Mouse (Mus musculus): ENCODE measurements around the gene Fam227a.

GRCm38 (mm10) chr15:79689662-79690425 lies 31.1 kb upstream of the Fam227a start:
- TF ChIP-seq NELFE (IDR thresholded peaks at IDR 0.05; ENCODE audit: low read depth, low read length), result no peak
- no peak for TF ChIP-seq TAL1 (IDR thresholded peaks at IDR 0.05; ENCODE audit: low read length)
- no peak for TF ChIP-seq KAT2A (conservative IDR thresholded peaks at IDR 0.05; ENCODE audit: low read depth, low read length)
- TF ChIP-seq SIN3A (IDR thresholded peaks at IDR 0.05; ENCODE audit: low read length), result peak; percentile 74
- no peak for TF ChIP-seq CTCF (IDR thresholded peaks at IDR 0.05 in 2 of 3, conservative IDR thresholded peaks at IDR 0.05 in 1 of 3; ENCODE audit: control insufficient read depth in 1 of 3, insufficient read depth in 1 of 3, low read depth in 2 of 3, low read length in 3 of 3, poor library complexity in 1 of 3, severe bottlenecking in 1 of 3)
- no peak for TF ChIP-seq ELF1 (IDR thresholded peaks at IDR 0.05; ENCODE audit: low read depth, low read length)
- TF ChIP-seq HCFC1 (IDR thresholded peaks at IDR 0.05; ENCODE audit: low read depth, low read length), result no peak
- no peak for TF ChIP-seq TCF12 (IDR thresholded peaks at IDR 0.05; ENCODE audit: low read depth, low read length)
- TF ChIP-seq POLR2A (IDR thresholded peaks at IDR 0.05; ENCODE audit: control insufficient read depth in 1 of 2, insufficient read depth in 1 of 2, low read depth in 1 of 2, low read length in 2 of 2, poor library complexity in 1 of 2), result no peak
- TF ChIP-seq ZC3H11A (IDR thresholded peaks at IDR 0.05; ENCODE audit: low read depth, low read length), result no peak
- TF ChIP-seq GABPA (IDR thresholded peaks at IDR 0.05; ENCODE audit: low read depth, low read length), result no peak
- TF ChIP-seq MXI1 (IDR thresholded peaks at IDR 0.05; ENCODE audit: low read depth, low read length), result peak; percentile 86
- no peak for TF ChIP-seq RCOR1 (IDR thresholded peaks at IDR 0.05; ENCODE audit: low read depth, low read length)

Data from MEL (cell line).